Mouse (Mus musculus): Measurements from ENCODE around the gene Tbc1d8. TPM values are rescaled to one million over a fixed set of nuclear protein-coding genes. Genes with fewer than 3 reads are reported as not detected.

Tbc1d8 gene
- polyA plus RNA-seq, 1 experiment from 2014 or later = 11.7 TPM

DNA sequence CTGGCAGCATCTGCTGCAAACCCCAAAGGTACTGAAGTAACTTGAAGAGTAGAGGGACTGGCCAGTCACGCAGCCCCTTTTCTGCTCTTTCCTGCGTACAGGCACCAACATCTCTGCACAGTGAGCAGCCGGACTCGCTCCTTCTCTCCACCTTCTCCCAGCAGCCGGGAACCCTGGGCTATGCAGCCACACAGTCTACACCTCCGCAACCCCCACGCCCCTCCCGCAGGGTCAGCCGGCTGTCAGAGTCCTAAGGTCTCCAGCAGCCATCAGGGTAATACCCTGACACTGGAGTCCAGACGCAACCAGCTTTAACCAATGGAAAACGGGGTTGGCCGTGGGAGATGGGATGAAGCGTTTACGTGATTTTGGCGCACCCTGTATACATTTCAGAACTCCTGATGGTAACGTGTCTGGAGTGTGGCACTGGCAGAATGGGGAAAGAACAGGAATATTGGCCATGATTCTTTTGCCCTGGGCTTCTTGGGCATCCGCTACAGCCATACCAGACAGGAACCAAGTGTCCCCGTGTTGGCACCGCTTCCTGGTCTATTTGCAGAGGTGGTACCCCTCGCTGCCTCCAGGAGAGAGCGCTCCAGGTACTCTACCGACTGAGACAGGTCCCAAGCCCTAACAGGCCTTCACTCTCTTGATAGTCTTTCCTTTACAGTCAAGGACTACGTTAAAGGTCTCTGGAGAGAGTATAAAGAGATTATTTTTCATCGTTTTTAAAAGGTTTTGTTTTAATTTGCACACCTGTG, 116.6 kb downstream of the Tbc1d8 start:
- WGBS = 31% methylated on average over 24 of the region's 24 CpGs
- no peaks in the 10 kb centered on the region for H3K36me3 ChIP-seq
- peak overlapping the region; percentile 38 for H3K4me3 ChIP-seq
- H3K9ac ChIP-seq = peak overlapping the region; percentile 50
- H3K27ac ChIP-seq (replicated peaks) = no peak overlapping the region
- no peak for ATAC-seq (ENCODE audit: extremely low read depth, insufficient number of reproducible peaks, low FRiP score, low TSS enrichment)
- peaks cover 6% of the 10 kb centered on the region; the same call in 1 of the 2 replicates for H3K9me3 ChIP-seq
- peak overlapping the region; percentile 65 for H3K4me2 ChIP-seq
- peaks cover 14% of the 10 kb centered on the region for H3K4me1 ChIP-seq
- H3K27me3 ChIP-seq (replicated peaks) = peaks cover 14% of the 10 kb centered on the region

DNA sequence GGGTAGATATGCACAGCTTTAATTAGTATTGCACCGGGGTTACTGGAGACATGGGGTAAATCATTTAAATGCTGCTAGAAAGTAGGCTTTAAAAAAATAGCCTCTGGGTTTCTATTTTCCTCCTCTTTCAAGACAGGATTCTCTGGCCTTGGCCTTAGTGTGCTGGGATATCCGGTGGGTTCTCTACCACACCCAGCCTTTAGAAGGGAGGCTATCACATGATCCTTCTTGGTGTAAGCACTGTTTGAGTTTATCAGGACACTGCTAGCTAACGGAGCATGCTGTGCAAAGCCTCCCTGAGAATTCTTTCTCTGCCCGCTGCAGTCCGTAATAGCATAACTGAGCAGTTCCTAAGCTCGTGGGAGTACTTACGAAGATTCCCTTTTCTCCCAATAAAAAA, 129.1 kb downstream of the Tbc1d8 start:
- ATAC-seq (ENCODE audit: extremely low read depth, insufficient number of reproducible peaks, low FRiP score, low TSS enrichment) = no peak
- Histone ChIP-seq H3K4me2 (no peak overlapping the region), H3K9me3 (no peaks in the 10 kb centered on the region), H3K4me3 (no peak overlapping the region), H3K36me3 (no peaks in the 10 kb centered on the region), H3K27ac (replicated peaks) (no peak overlapping the region), H3K27me3 (replicated peaks) (peaks cover 17% of the 10 kb centered on the region), H3K9ac (no peak overlapping the region), H3K4me1 (peaks cover 4% of the 10 kb centered on the region; the same call in 1 of the 2 replicates)
- WGBS = 72% methylated on average over 7 of the region's 7 CpGs

DNA sequence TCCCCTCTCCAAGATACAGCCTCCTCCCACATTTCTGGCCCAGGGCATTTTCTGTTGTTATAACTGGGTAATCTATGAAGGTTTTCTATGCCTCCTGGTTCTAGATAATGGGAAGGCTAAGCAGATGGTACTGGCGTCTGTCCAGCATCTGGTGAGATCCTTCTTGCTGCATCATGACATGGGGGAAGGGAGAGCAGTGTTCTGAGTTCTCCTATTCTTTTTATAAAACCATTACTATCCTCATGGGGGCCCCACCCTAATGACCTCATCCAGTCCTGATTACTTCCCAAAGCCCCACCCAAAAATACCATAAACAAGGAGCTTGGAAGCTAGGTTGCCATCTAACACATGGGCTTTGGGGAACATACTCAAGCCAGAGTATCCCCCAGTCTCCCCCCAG, 129.6 kb downstream of the Tbc1d8 start:
- H3K4me1 ChIP-seq = peaks cover 4% of the 10 kb centered on the region; the same call in 1 of the 2 replicates
- H3K9ac ChIP-seq = no peak overlapping the region
- H3K27me3 ChIP-seq (replicated peaks) = peaks cover 17% of the 10 kb centered on the region
- no peak overlapping the region for H3K4me3 ChIP-seq
- H3K27ac ChIP-seq (replicated peaks) = no peak overlapping the region
- WGBS = 44% methylated on average over 1 of the region's 1 CpGs
- ATAC-seq (ENCODE audit: extremely low read depth, insufficient number of reproducible peaks, low FRiP score, low TSS enrichment) = no peak
- no peaks in the 10 kb centered on the region for H3K36me3 ChIP-seq
- H3K4me2 ChIP-seq = no peak overlapping the region
- H3K9me3 ChIP-seq = no peaks in the 10 kb centered on the region

DNA sequence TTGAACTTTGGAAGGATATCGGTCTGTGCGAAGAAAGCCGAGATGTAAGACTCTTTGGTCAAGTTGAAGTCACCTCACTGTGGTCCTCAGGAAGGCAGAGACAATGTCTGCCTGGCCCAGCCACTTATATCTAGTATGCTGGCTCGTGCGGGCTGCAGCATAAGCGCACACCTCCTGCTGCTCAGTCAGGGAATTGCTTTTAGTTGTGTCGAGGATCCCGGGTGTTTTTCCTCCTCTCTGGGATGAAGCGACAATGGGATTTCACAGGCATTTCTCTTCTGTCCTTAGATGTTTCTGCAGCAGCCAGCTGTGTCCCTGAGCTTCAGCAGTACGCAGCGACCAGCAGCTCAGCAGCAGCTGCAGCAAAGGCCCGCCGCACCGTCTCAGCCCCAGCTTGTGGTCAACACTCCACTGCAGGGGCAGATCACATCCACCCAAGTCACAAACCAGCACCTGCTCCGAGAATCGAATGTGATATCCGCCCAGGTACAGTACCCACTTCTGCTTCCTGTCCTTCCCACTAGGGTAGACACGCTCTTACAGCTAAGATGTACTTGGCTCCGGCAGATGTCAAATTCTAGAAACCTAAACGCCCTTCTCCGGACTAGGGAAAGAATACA, 133.5 kb downstream of the Tbc1d8 start:
- peaks cover 4% of the 10 kb centered on the region; the same call in 1 of the 2 replicates for H3K4me1 ChIP-seq
- ATAC-seq (ENCODE audit: extremely low read depth, insufficient number of reproducible peaks, low FRiP score, low TSS enrichment) = no peak
- peaks cover 30% of the 10 kb centered on the region for H3K27me3 ChIP-seq (replicated peaks)

DNA sequence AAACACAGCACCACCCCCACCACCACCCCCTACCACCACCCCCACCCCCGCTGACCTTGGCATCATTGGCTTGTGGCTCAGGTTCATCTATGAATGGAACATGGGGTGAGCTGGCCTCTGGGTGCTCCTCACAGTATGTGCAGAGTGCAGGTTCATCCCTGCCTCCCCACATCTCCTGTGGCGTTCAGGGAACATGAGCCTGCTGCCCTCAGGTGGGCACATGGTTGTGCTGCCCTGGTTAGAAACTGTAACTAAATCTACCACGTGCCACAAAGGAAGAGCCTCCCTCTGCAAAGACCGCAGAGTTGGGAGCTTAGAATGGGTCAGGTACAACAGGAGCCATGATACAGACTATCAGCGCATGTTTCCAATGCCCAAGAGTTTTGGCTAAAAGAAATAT, 135.3 kb downstream of the Tbc1d8 start:
- ATAC-seq (ENCODE audit: extremely low read depth, insufficient number of reproducible peaks, low FRiP score, low TSS enrichment) = no peak

More for the DNA sequence above, 133.5 kb downstream of the Tbc1d8 start:
- H3K9me3 ChIP-seq = no peaks in the 10 kb centered on the region
- H3K4me3 ChIP-seq = no peak overlapping the region
- 49% methylated on average over 21 of the region's 21 CpGs for WGBS
- H3K4me2 ChIP-seq = no peak overlapping the region
- H3K27ac ChIP-seq (replicated peaks) = no peak overlapping the region
- H3K36me3 ChIP-seq = no peaks in the 10 kb centered on the region
- no peak overlapping the region for H3K9ac ChIP-seq

DNA sequence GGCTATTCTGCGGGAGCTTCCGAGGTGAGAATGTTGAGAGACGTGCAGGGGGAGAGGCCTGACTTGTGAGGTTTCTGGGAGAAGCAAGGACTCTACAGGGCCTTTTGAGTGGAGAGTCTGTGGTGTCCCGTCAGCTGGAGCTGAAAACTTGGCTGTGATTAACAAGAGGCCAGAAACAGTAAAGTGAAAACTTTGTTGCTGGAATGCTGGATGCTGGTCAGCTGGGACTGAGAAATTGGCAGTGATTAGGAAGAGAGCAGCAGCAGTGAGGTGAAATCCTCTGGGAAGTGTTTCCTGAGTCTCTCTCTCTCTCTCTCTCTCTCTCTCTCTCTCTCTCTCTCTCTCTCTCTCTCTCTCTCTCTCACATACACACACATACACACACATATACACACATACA, 136.7 kb downstream of the Tbc1d8 start:
- H3K4me1 ChIP-seq = no peaks in the 10 kb centered on the region
- no peak for ATAC-seq (ENCODE audit: extremely low read depth, insufficient number of reproducible peaks, low FRiP score, low TSS enrichment)
- 70% methylated on average over 4 of the region's 4 CpGs for WGBS
- no peaks in the 10 kb centered on the region for H3K36me3 ChIP-seq
- H3K27ac ChIP-seq (replicated peaks) = no peak overlapping the region
- H3K4me3 ChIP-seq = no peak overlapping the region
- H3K27me3 ChIP-seq (replicated peaks) = peaks cover 57% of the 10 kb centered on the region
- H3K9me3 ChIP-seq = no peaks in the 10 kb centered on the region
- no peak overlapping the region for H3K4me2 ChIP-seq
- no peak overlapping the region for H3K9ac ChIP-seq

More for the DNA sequence above, 135.3 kb downstream of the Tbc1d8 start:
- peaks cover 47% of the 10 kb centered on the region for H3K27me3 ChIP-seq (replicated peaks)
- no peak overlapping the region for H3K4me2 ChIP-seq
- H3K4me1 ChIP-seq = no peaks in the 10 kb centered on the region
- no peak overlapping the region for H3K4me3 ChIP-seq
- no peak overlapping the region for H3K9ac ChIP-seq
- H3K9me3 ChIP-seq = no peaks in the 10 kb centered on the region
- H3K36me3 ChIP-seq = no peaks in the 10 kb centered on the region
- H3K27ac ChIP-seq (replicated peaks) = no peak overlapping the region
- 79% methylated on average over 5 of the region's 5 CpGs for WGBS

DNA sequence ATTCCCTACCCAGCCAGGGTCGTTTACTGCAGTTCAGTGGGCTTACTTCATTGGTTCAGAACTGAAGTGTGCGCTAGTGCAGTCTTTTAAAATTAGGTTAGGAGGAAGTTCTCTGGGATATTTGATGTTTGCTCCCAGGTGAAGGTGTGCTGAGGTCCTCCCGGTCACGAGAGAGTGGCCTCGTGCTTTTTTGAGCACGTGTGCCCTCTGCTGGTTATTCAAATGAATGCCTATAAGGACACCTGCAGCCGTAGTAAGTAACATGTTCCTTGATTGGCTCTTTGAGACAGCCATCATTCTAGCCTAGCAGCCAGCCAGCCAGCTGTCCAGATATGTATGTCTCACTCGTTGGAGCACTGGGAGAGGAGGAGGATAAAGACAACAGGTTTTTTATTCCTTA, 137.9 kb downstream of the Tbc1d8 start:
- H3K4me3 ChIP-seq = no peak overlapping the region
- 18% methylated on average over 8 of the region's 8 CpGs for WGBS
- H3K9ac ChIP-seq = no peak overlapping the region
- ATAC-seq (ENCODE audit: extremely low read depth, insufficient number of reproducible peaks, low FRiP score, low TSS enrichment) = no peak; the same call in 1 of the 2 replicates
- no peaks in the 10 kb centered on the region for H3K9me3 ChIP-seq
- peaks cover 56% of the 10 kb centered on the region for H3K27me3 ChIP-seq (replicated peaks)
- peaks cover 10% of the 10 kb centered on the region for H3K4me1 ChIP-seq
- no peak overlapping the region for H3K27ac ChIP-seq (replicated peaks)
- no peak overlapping the region for H3K4me2 ChIP-seq
- H3K36me3 ChIP-seq = no peaks in the 10 kb centered on the region

DNA sequence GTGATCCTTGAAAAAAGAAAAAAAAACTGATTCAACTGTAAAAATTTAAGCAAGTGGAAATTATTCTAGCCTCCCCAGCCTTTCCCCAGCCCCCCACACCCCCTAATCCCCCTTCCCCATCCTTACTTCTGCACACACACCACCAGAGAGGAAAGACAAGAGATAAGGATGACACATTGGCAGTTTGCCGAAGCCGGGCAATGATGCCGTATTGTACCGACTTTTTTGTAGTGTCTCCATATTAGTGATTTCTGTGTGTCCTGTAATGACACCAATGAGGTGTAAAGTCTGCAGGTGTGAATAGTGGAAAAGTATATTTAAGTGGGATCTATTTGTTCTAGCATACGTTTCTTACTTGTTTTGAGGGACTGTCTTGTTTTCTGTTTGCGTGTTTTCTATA, 138.4 kb downstream of the Tbc1d8 start:
- H3K36me3 ChIP-seq = no peaks in the 10 kb centered on the region
- H3K4me3 ChIP-seq = no peak overlapping the region
- H3K27me3 ChIP-seq (replicated peaks) = peaks cover 52% of the 10 kb centered on the region
- no peak overlapping the region for H3K27ac ChIP-seq (replicated peaks)
- no peak overlapping the region for H3K9ac ChIP-seq
- no peaks in the 10 kb centered on the region for H3K9me3 ChIP-seq
- ATAC-seq (ENCODE audit: extremely low read depth, insufficient number of reproducible peaks, low FRiP score, low TSS enrichment) = no peak
- peaks cover 14% of the 10 kb centered on the region for H3K4me1 ChIP-seq
- WGBS = 42% methylated on average over 6 of the region's 6 CpGs
- H3K4me2 ChIP-seq = no peak overlapping the region

DNA sequence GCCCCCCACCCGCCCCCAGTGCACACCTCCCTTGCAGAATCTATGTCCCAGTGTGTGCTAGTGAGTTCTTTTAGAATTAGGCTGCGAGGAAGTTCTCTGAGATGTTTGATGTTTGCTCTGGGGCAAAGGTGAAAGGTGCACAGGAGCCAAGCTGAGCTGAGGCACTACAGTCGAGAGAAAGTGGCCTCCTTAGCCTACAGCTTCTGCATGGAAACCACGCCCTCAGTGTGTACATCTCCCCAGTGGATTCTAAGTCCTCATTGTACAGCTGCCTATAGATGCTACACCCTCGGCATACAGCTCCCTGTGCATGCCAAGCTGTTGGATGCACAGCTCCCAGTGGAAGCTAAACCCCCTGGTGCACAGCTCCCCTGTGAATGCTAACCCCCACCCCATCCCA, 139.1 kb downstream of the Tbc1d8 start:
- ATAC-seq (ENCODE audit: extremely low read depth, insufficient number of reproducible peaks, low FRiP score, low TSS enrichment) = no peak
- Histone ChIP-seq H3K27me3 (replicated peaks) (peaks cover 50% of the 10 kb centered on the region), H3K9ac (no peak overlapping the region), H3K9me3 (no peaks in the 10 kb centered on the region), H3K27ac (replicated peaks) (no peak overlapping the region), H3K4me1 (peaks cover 14% of the 10 kb centered on the region), H3K4me3 (no peak overlapping the region), H3K4me2 (no peak overlapping the region), H3K36me3 (no peaks in the 10 kb centered on the region)
- 52% methylated on average over 5 of the region's 5 CpGs for WGBS

DNA sequence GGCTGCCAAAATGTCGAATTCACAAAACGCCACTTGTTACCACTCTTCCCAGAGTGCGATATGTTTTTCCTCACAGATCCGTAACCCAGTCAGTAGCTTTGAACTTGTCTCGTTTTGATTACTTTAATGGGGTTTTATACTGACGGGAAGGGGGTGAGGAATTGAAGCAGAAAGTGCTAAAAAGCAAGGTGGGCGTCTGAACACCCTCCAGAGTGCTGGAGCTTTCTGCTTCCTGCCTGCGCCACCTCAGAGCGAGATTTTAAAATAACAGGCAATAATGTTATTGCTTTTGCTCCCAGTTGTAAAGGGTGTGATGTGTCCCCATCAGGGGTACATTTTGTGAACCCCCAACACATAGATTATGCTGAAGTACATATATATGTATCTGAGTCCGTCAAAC, 139.7 kb downstream of the Tbc1d8 start:
- Histone ChIP-seq H3K36me3 (no peaks in the 10 kb centered on the region), H3K4me1 (peaks cover 14% of the 10 kb centered on the region), H3K9me3 (no peaks in the 10 kb centered on the region), H3K9ac (no peak overlapping the region), H3K27me3 (replicated peaks) (peaks cover 51% of the 10 kb centered on the region), H3K4me2 (no peak overlapping the region), H3K4me3 (no peak overlapping the region), H3K27ac (replicated peaks) (no peak overlapping the region)
- 69% methylated on average over 10 of the region's 10 CpGs for WGBS
- ATAC-seq (ENCODE audit: extremely low read depth, insufficient number of reproducible peaks, low FRiP score, low TSS enrichment) = no peak

DNA sequence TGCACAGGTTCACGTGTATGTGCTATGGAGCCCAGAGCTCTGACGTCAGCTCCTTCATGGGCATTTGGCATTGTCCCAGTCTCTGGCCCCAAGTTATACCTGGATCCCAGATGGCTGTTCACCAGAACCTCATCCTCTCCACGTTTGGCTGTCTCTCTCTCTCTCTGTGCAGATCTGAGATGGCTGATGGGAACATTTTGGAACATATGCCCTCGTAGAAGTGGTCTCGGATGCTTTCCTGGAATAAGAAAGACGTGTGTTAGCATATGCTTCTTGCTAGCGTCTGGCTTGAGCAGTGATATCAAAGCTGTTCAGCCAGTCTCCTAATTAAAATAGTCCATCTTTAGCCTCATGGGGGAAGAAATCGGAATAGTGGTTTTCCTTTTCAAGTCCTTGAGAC, 141.8 kb downstream of the Tbc1d8 start:
- peaks cover 47% of the 10 kb centered on the region for H3K27me3 ChIP-seq (replicated peaks)

More for the DNA sequence above, 141.8 kb downstream of the Tbc1d8 start:
- no peaks in the 10 kb centered on the region for H3K9me3 ChIP-seq
- H3K9ac ChIP-seq = no peak overlapping the region
- 77% methylated on average over 8 of the region's 8 CpGs for WGBS
- H3K4me2 ChIP-seq = no peak overlapping the region
- no peaks in the 10 kb centered on the region for H3K36me3 ChIP-seq
- ATAC-seq (ENCODE audit: extremely low read depth, insufficient number of reproducible peaks, low FRiP score, low TSS enrichment) = no peak
- H3K4me3 ChIP-seq = no peak overlapping the region
- H3K27ac ChIP-seq (replicated peaks) = no peak overlapping the region
- peaks cover 22% of the 10 kb centered on the region for H3K4me1 ChIP-seq

Data from heart, embryonic 13.5 days (tissue).